Mouse (Mus musculus) intestine, embryonic 14.5 days (tissue): Measurements from ENCODE around the gene Gbp4. TPM values are rescaled to one million over a fixed set of nuclear protein-coding genes. Genes with fewer than 3 reads are reported as not detected.
"Not testable (repeated sequence)": the region's sequence is repeated elsewhere in the genome, so short reads cannot be mapped to it uniquely, and the experiment has no call there.

Experiments used
- ATAC-seq: fragments of 200-750 bp; cut with Nextera tagmentation; replicated peaks from 2 replicates; pipeline ENCODE4 v1.8.0; 2017; ENCODE audit warnings: low read depth, moderate number of reproducible peaks, moderate TSS enrichment, moderate library complexity; ENCODE audit not compliant: low FRiP score, low TSS enrichment
- DNase-seq: peaks from one replicate; pipeline ENCODE4 v3.0.0-alpha.2; 2018; ENCODE audit warnings: low spot score
- H3K27ac ChIP-seq: fragments of 300-500 bp; sonication (generic); 2 replicates; pipeline ENCODE4 v1.5.1; 2014; ENCODE audit warnings: low read depth, mild to moderate bottlenecking, control low read depth
- H3K27me3 ChIP-seq: fragments of 300-500 bp; sonication (generic); replicated peaks from 2 replicates; pipeline ENCODE4 v1.6.1; 2014; ENCODE audit warnings: low read length, control low read depth; ENCODE audit not compliant: control insufficient read depth, insufficient read depth
- H3K36me3 ChIP-seq: fragments of 300-500 bp; sonication (generic); 2 replicates; pipeline ENCODE4 v1.6.1; 2014; ENCODE audit warnings: low read length, control low read depth; ENCODE audit not compliant: control insufficient read depth, insufficient read depth
- H3K4me1 ChIP-seq: fragments of 300-500 bp; sonication (generic); replicated peaks from 2 replicates; pipeline ENCODE4 v1.6.1; 2014; ENCODE audit warnings: low read length, control low read depth, mixed read lengths; ENCODE audit not compliant: control insufficient read depth, insufficient read depth
- H3K4me2 ChIP-seq: fragments of 300-500 bp; sonication (generic); 2 replicates; pipeline ENCODE4 v1.6.1; 2014; ENCODE audit warnings: low read length
- H3K4me3 ChIP-seq: fragments of 300-500 bp; sonication (generic); 2 replicates; pipeline ENCODE4 v1.5.1; 2014; ENCODE audit warnings: low read depth, low read length, control low read depth, mixed read lengths
- H3K9ac ChIP-seq: fragments of 300-500 bp; sonication (generic); 2 replicates; pipeline ENCODE4 v1.6.1; 2014; ENCODE audit warnings: mild to moderate bottlenecking, low read length
- H3K9me3 ChIP-seq: fragments of 300-500 bp; sonication (generic); 2 replicates; pipeline ENCODE4 v1.6.1; 2016; ENCODE audit warnings: low read length, control low read depth; ENCODE audit not compliant: control insufficient read depth
- polyA plus RNA-seq: library from polyadenylated mRNA; unstranded; fragments of >200 nt; fragmentation: Nextera tagmentation; extraction: Ambion mirVana; gene quantifications from 2 replicates; pipeline ENCODE4 v1.2.1, GENCODE M21; 2014

The Gbp4 gene
- polyA plus RNA-seq, 1 experiment from 2014 or later = 1.2 TPM

GRCm38 (mm10) chr5:105068356-105068755 is 71.0 kb downstream of the Gbp4 start:
- ATAC-seq, H3K4me2 ChIP-seq, DNase-seq, H3K4me1 ChIP-seq, H3K27me3 ChIP-seq, H3K9ac ChIP-seq, H3K4me3 ChIP-seq, H3K9me3 ChIP-seq, H3K27ac ChIP-seq, H3K36me3 ChIP-seq: not testable (repeated sequence)

Other genes with a start within 250 kb of the Gbp4 start
- 1.8 and 2.1 TPM in 2 replicates for gene Abcg3, start 156.9 kb downstream of the Gbp4 start, polyA plus RNA-seq
- 2.9 and 3.3 TPM in 2 replicates for gene Gbp9, start within 50 bp of the Gbp4 start, polyA plus RNA-seq
- gene Gbp8, start within 50 bp of the Gbp4 start, polyA plus RNA-seq = 1.6 and 2.4 TPM in 2 replicates
- gene Gbp10, start 99.9 kb upstream of the Gbp4 start, polyA plus RNA-seq = not detected in 2 replicates
- not detected in 2 replicates for gene Gm43302, start 154.1 kb upstream of the Gbp4 start, polyA plus RNA-seq
- 0.96 and 1.5 TPM in 2 replicates for gene Gbp6, start 154.1 kb upstream of the Gbp4 start, polyA plus RNA-seq